Mouse (Mus musculus): Measurements from ENCODE around the gene Sgms1. TPM values are rescaled to one million over a fixed set of nuclear protein-coding genes. Genes with fewer than 3 reads are reported as not detected.
"Not testable (repeated sequence)": the region's sequence is repeated elsewhere in the genome, so short reads cannot be mapped to it uniquely, and the experiment has no call there.

Sgms1 gene
- total RNA-seq, 1 experiment from 2014 or later = 87.0 TPM

DNA sequence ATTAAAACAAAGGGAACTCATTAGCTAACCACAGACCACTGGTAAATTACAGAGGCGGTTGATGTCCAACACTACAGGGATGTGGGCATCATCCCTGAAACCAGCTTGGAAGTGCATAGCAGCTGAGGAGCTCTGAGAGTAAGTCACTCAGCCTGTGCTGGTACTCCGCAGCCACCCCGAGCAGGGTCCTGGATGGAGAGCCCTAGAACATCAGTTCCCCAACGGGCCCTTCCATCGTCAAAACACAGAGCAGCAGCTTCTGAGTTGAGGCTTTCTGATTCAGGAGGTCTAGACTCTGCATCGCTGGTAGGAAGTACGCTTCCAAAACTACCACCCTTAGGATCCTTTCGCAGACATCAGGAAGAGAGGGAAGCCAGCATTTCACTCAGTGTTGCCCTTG is 5.8 kb downstream of the Sgms1 start:
- no peak for DNase-seq

DNA sequence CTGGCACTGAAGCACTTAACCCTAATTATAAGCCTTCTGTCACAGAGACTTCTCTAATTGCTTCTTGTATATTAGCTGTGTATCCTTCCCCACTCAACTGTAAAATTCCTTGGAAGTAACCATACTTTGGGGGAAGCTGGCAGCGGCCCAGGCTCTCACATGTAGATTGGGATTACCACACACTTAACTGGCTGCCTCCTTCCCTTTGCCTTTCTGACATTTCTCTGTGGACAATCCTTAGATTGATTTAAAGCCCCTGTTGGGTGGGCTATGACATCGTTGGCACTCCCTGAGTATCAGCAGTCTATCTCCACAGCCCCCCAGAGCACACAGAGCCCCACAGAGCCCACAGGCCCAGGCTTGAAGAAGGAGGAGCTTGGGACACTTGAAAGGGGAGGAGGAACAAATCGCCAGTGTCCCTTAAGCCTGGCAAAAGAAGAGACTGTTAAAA is 8.0 kb downstream of the Sgms1 start:
- no peak for DNase-seq

GRCm38 (mm10) chr19:32380748-32381147 is 8.8 kb downstream of the Sgms1 start:
- no peak for DNase-seq

DNA sequence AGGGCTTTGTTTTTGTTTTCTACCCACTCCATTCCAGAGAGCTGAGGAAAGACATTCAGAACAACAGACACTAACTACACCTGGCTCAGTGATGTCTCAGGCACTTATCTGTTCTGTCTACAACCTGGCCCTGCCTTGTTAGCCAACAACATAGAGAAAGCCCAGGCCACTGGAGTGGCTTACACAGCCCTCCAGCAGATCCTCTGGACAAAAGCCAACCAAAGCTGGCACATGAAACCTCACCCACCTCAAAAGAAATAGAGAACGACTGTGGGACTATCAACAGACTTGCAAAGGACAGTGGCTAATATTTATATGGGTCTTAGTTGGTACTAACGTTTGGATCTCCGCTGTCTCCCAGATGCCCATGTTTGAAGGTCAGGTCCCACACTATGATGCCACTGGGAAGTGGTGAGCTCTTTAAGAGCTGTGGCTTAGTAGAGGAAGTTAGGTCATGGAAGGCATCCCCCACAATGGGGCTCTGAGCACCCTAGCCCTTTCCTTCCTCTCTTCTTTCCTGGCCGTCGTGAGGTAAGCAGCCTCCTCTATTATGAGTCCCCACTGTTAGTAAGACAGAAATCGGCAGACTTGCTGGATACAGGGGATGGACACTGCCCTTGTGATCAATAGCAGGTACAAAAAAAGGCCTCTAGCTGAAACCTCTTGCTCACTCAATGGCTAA is 10.1 kb downstream of the Sgms1 start:
- DNase-seq = no peak

- DNase-seq = no peak
Measured at GRCm38 (mm10) chr19:32378581-32378980, 10.9 kb downstream of the Sgms1 start.

- no peak for DNase-seq
Measured at GRCm38 (mm10) chr19:32377701-32378325, 11.7 kb downstream of the Sgms1 start.

- DNase-seq = peak; percentile 12
Measured at GRCm38 (mm10) chr19:32376886-32377535, 12.5 kb downstream of the Sgms1 start.

GRCm38 (mm10) chr19:32376054-32376453 is 13.5 kb downstream of the Sgms1 start:
- DNase-seq = no peak

DNA sequence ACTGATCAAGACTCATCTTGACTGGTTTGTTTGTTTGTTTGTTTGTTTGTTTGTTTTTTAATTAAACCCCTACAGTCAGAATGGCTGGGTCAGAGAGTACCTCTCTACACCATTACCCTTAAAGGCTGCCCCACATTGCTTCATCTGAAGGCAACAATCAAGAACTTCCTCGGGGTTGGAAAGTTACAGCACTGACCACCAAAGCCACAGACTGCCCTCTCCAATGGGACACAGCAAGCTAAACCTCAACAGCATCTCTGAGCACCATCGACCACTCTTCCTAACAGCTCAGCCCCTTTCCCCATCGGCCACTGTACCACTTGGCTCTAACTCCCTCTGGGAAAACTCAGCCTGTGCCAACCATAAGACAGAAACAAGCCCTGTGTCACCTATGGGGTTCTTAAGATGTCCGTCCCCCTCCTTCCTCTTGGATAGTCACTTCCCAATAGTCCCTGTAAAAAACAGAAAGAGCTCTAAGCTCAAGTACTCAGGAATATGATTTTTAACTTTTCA is 14.0 kb downstream of the Sgms1 start:
- no peak for DNase-seq

- no peak for DNase-seq
Measured at GRCm38 (mm10) chr19:32374751-32375150, 14.8 kb downstream of the Sgms1 start.

- no peak for DNase-seq
Measured at GRCm38 (mm10) chr19:32373865-32374655, 15.5 kb downstream of the Sgms1 start.

DNA sequence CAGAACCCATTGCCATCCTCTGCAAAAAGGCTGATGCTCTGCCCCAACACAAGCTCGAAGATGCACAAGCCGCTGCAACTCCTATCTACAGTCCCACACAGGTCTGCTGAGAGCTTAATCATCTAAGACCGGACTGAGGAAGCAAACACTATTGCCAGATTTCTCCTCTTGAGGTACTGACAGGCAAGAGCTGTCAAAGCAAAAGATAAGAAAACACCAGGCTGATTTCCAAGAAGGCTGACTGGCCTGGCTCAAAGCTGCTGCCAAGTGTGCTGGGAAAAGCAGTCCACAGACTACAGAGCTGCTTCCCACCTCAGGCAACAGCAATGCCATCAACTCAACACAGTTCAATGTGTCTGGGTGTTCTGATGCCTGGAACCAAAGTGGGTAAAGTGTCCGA is 17.1 kb downstream of the Sgms1 start:
- no peak for DNase-seq

GRCm38 (mm10) chr19:32367333-32367732 is 22.2 kb downstream of the Sgms1 start:
- no peak for DNase-seq

DNA sequence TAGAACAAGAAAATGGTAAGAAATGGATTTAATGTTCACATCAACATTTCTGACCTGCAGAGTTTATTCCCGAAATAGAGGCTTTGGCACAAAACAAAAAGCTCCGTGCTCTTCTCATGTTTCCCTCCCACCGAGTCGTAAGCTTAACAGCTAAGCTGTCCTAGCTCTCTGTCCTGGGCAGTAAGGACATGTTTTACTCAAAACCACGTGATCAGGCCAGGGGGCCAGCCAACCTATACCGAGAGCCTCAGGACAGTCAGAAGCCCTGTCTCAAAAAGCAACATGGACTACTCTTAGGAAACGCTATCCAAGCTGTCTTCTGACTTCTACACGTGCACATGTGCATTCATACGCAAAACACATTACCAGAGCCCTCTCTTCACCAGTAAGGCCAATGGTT is 23.1 kb downstream of the Sgms1 start:
- DNase-seq = no peak

- no peak for DNase-seq
Measured at GRCm38 (mm10) chr19:32365111-32365510, 24.4 kb downstream of the Sgms1 start.

- DNase-seq = no peak
Measured at GRCm38 (mm10) chr19:32363587-32363986, 25.9 kb downstream of the Sgms1 start.

- no peak for DNase-seq
Measured at GRCm38 (mm10) chr19:32362520-32362919, 27.0 kb downstream of the Sgms1 start.

DNA sequence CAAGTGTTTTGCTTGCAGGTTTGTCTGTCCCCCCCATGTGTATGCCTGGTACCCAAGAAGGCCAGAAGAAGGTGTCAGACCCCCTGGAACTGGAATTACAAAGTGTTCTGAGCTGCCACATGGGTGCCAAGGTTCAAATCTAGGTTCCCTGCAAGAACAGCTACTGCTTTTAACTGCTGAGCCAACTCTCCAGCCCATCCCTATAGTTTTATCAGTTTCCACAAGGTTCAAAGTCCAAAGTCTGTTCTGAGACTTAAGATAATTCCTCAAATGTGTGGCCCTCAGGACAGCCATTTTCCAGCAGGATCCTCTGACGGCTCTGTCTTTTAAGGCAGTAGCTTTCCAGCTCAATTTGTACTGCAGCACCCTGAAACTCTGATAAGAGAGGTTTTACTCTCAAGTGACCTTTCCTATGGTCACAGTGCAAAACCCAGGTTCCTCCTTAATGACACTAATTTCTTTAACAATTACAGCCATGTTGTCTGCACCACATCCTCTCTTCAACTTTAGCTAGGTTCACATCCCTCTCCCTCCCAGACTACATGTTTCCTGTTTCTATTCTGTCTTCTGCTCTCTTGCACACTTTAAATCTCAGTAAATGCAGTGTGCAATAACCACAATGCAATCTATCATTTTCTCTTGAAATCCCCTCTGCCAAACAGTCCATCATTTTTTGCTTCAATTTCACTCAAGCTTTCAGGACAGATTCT is 28.4 kb downstream of the Sgms1 start:
- DNase-seq = no peak

- DNase-seq = no peak
Measured at GRCm38 (mm10) chr19:32360546-32360945, 29.0 kb downstream of the Sgms1 start.

DNA sequence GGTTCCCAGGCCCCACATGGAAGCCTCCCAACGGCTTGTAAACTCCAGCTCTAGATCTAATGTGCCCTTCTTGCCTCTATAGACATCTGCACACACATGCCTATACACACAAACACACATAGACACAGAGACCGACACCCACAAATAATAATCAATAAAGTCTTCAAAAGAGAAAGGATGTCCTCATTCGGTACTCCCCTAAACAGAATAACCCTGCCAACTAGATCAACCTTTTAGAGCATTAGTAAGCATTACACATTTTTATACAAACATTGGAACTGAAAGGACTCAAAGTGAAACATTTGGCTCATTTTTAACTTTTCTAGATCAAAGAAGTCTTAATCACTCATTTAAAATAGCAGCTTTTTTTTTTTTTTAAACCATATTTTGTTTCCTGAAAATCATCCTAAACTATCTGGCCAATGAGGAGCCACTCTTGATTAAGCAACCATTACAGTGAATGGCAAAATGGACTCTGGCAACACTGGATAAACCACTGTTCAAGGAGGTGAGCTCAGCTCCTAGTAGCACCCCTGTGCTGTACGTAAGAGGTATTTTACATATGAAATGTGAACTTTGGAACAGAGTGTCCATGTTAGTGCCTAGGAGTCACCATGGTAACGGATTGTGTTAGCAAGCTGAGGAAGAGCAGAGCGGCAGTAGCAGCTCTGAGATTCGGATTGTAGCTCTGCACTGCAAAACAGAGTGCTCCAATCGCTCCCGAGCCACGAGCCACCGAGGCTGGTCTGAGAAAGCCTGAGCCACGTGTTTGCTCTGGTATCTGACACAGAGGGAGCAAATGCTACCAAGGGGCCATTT is 30.6 kb downstream of the Sgms1 start:
- no peak for DNase-seq

DNA sequence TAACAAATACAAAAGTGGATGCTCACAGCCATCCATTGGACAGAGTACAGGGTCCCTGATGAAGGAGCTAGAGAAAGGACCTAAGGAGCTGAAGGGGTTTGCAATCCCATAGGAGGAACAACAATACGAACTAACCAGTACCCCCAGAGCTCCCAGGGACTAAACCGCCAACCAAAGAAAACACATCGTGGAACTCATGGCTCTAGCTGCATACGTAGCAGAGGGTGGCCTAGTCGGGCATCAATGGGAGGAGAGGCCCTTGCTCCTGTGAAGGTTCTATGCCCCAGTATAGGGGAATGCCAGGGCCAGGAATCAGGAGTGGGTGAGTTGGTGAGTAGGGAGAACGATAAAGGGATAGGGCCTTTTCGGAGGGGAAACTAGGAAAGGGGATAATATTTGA is 31.5 kb downstream of the Sgms1 start:
- not testable (repeated sequence) for DNase-seq

Data from adrenal gland, postnatal 25 days (tissue).